Mouse (Mus musculus) left cerebral cortex, adult 11 months (tissue): Measurements from ENCODE around the gene Hmx3.
A peak's percentile ranks its signal among the peaks of the same experiment; 100 is the strongest.

ENCODE experiments used
- DNase-seq: peaks from one replicate; pipeline ENCODE4 v3.0.0; 2022; ENCODE audit warnings: low spot score

Gene Hmx3

DNA sequence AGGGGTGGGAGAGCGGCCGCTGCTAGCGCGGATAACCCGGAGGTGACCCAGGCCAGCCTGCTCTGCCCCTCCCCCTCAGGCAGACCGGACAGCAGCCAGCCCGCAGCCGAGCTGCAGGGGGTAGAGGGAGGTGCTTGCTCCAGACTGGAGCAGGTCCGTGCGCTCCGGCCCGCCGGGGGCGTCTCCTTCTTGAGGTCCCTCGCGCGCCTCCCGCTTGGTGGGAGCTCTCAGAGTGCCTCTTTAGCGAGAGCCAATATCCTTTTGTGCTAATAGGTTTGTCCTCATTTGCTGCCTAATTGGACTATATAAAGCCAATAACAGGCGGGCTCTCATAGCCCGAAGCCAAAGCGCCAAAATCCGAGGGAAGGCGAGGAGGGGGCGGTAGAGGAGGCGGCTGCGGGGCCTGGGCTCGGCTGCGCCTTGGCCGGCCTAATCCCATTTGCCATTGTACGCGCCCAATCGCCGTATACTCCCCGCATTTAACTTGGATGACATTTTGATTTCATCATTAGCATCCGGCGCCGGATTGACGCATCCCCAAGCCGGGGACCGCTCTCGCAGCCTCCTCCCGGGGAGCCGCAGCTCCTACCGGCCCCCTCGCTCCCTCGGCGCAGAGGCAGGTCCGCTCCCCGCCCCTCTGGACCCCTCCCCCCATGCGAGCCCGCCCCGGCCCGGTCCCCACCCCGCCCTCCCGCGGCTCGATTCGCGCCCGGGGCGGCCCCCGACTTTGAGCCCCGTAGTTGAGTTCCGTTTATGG is at the start of gene Hmx3:
Gene Hmx3, plus strand, starts transcription at position 753 of the 757 bp plus-strand sequence.
- no peak for DNase-seq

DNA sequence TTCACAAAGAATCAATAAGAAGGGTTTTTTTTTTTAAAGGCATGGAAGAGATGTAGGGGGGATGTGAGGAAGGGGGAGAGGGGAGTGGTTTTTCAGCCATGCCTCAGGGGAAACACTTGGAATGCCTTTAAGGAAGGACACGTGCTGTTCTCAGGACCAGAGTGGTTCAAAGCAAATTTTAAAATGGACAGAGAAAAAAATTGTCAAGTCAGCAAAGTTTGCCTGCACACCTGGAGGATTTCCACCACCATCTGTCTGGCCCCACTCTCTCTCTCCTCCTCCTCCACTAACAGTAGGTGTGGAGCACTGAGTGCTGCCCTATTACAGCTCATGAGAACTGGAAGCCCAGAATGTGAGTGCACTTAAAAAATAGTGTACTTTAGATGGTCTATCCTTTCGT is 38.9 kb upstream of the Hmx3 start:
- no peak for DNase-seq

DNA sequence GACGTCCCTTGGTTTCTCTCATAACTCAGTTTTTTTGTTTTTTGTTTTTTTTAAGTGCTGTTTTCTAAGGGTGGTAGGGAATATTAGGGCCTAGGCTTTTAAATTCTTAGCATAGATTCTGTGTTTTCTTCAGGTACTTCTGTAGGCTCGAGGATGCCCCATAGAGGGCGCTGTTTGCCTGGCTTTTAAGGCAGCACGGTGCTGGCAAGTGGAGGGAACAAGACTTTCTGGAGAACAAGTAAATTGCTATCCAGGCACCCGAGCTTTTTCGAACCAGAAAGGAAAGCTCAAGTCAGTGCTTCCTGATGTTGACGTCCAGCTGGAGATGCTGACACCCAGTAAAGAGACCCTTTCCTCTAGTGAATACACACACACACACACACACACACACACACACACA is 2.7 kb upstream of the Hmx3 start:
- peak; percentile 74 for DNase-seq

DNA sequence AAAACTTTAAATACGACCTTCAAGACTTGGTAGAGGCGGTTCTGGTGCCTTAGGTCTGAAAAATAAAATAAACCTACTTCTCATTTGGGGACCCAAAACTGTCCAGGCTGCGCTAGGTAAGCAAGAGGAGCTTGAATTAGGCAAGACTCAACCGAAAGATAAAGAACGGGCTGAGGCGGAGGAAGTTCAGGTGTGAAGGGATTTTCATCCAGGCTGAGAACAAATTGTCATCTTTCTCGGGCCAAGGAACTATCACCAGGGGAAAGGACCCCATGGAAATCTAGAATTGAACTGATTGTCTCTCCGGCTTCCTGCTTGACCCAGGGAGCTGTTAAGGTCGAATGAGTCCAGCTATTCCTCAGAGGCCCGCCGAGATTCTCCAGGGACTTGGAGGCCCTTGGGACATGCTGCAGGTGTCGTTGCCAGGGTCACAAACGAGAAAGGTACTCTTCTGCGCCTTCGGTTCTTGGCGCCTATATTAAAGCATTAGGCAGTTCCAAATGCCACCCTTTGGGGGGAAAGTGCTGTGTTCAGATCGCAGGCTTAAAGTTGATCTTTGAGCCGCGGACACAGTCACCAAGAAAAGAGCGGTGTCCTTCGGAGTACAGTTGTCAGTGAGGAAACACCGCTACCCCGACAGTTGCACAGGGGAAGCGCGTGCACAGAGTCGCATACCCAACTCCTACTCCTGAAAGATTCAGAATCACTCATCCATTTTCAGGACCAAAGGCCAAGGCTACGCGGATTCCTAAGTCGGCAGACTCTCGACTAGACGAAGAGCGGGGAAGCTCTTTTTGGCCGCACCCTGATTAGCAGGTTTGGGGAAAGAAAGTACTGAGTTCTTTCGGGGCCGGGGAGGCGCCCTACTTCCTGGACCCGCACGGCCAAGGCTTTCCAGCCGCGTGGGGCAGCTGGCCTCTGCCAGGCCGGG is 1.2 kb upstream of the Hmx3 start:
- DNase-seq: no peak

DNA sequence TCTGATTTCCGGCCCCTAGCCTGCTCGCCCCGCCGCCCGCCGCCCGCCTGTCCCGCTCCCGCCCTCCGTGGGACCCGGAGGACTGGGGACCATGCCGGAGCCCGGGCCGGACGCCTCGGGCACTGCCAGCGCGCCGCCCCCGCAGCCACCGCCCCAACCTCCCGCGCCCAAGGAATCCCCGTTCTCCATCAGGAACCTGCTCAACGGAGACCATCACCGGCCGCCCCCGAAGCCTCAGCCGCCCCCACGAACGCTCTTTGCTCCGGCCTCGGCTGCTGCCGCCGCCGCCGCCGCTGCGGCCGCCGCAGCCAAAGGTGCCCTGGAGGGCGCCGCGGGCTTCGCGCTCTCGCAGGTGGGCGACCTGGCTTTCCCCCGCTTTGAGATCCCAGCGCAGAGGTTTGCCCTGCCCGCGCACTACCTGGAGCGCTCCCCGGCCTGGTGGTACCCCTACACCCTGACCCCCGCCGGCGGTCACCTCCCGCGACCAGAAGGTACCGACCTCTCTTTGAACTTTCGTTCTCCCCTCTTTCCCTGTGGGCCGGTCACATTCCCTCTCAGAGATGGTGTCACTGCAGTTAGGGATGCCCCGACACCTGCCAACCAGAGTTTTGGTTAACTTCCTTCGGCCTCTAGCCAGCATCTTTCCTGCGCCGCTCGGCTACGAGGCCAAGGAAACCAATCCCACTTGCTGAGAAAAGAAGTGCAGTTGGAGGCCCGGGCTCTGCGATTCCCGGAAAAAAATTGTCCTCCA is 380 bp downstream of the Hmx3 start:
- no peak for DNase-seq

DNA sequence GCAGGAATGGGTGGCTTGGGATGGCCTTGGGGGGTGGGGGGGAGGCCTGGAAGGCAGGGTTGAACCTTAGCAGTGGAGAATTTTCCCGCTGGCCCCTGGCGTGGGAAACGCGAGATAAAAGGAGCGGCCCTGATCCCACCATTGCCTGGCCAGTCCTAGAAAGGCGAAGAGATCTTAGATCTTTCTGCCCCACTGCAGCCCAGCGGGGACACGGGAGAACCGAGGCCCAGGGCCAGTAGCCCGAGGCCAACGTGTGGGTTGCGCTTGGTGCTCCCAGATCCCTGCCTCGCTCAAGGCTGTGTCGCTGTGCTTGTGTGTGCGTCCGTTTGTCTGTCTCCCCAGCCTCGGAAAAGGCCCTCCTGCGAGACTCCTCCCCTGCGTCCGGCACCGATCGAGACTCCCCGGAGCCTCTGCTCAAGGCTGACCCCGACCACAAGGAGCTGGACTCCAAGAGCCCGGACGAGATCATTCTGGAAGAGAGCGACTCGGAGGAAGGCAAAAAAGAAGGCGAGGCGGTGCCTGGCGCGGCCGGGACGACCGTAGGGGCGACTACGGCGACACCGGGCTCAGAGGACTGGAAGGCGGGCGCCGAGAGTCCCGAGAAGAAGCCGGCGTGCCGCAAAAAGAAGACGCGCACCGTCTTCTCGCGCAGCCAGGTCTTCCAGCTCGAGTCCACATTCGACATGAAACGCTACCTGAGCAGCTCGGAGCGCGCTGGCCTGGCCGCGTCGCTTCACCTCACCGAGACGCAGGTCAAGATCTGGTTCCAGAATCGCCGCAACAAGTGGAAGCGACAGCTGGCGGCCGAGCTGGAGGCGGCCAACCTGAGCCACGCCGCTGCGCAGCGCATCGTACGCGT is 1.2 kb downstream of the Hmx3 start:
- DNase-seq: no peak

DNA sequence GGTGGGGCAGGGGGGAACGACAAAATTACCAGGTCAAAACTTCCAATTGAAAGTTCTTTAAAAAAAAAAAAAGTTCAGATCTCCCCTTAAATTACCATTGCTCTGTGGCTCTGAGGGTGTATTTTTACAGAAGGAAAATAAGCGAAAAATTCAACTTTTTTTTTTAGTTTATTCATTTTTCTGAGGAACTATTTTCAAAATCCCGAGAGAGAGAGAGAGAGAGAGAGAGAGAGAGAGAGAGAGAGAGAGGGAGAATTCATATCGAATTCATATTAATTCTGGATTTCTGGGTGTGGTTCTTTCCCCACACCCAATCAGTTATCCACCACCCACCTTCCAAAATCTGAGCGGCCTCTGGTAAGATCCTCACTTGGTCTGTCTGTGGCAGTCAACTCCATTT is 2.2 kb downstream of the Hmx3 start:
- no peak for DNase-seq

DNA sequence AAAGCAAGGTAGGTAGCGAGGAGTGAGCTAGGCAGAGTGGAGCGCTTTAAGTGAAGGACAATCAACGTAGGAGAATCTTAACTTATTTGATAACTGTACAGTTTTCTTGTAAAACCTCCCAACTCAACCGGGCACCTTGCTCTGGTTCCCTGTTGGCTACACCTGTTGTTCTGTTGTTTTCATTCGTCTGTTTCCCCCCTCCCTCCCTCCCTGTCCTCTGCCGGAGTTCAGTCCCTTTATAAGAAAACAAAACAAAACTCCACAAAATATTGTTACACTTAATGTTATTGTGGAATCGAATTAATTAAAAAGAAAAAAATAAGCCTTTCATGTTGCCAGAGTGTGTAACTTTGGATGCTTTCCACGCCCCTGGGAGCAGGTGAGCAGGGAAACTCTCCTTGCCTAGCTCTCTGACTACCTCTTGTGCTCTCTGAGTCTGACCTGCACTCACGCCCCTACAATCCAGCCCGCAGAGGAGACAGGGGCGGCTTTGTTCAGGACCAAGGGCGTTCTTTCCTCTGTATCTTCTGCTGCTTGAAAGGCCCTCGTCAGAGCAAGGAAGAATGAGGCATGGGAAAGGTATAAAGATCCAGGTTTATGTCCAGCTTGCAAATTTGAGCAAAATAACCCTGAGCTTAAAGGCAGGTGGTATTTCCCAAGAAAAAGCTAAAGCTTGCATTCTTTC is 3.2 kb downstream of the Hmx3 start:
- no peak for DNase-seq

DNA sequence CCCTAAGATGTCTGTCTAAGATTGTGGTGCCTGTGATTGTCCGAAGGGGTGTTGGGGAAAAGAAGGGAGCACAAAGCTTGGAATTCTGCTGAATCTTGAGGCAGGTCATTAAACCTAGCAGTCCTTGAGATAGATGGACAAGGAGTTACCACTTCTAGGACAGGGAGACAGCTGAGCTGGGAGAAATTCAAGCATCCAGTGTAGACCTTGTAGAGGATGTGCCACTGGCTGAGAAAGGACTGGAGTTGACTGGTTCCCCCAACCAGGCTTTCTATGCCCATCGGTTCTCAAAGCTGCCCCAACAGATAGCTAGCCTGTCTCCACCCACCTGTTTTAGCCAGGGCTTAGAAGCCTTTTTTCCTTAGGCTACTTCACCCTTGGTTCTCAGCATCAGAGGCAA is 3.8 kb downstream of the Hmx3 start:
- DNase-seq: no peak

DNA sequence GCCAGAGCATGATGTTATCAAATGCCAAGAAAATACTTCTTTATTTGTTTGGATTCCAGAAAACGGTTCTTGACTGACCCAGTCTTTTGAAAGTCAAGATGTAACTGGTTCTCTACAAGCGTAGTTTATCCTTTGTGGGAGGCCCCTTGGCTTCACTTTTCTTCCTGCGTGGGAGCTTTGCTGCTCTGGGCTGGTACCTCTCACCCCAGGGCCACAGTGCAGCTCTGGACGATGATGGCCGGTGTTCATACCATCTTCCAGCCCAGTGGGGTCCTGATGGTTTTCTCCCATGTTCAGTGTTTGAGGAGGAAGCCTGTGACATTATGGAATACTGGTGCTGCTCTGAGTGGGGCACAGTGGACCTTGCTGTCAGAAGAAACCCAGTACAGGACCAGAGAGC is 4.8 kb downstream of the Hmx3 start:
- DNase-seq: no peak

DNA sequence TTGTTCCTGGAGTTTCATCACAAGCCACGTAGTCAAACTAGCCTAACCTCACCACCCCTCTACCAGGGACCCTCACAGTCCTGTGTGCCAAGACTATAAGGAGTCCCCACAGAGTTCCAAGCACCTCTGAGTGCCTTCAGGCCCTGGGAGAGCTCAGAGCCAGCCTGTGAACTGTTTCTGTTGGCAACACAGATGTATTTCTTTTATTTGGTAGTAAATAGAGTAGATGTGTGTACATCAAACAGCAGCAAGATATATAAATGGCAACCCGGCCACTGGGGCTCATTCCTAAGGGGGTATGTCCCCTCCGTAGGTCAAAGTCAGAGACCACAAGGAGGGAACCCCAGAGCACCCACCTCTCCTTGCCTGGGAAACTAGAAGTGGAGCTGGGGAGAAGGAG is 5.8 kb downstream of the Hmx3 start, which contains the start of gene Hmx2:
Gene Hmx2, plus strand, starts transcription at position 301 of the 400 bp plus-strand sequence.
- DNase-seq: no peak

DNA sequence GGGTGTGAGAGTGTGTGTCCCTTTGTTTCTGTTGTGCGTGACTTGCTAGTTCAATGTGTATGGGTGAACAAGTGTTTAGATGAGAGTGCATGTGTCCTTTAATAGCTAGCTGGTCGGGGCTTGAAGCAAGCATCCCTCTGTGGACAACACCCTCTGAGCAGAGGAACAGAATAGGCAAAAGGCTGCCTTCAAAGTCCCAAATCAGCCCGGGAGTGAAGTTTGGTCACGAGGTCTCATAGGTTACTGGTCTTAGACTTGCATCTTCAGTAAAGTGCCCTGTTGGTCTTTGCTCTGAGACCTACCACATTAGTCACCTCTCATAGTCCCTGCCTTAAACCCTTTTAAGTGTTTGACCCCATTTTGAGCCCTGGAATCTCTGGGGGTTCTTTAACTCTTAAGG is 8.8 kb downstream of the Hmx3 start:
- DNase-seq: no peak

DNA sequence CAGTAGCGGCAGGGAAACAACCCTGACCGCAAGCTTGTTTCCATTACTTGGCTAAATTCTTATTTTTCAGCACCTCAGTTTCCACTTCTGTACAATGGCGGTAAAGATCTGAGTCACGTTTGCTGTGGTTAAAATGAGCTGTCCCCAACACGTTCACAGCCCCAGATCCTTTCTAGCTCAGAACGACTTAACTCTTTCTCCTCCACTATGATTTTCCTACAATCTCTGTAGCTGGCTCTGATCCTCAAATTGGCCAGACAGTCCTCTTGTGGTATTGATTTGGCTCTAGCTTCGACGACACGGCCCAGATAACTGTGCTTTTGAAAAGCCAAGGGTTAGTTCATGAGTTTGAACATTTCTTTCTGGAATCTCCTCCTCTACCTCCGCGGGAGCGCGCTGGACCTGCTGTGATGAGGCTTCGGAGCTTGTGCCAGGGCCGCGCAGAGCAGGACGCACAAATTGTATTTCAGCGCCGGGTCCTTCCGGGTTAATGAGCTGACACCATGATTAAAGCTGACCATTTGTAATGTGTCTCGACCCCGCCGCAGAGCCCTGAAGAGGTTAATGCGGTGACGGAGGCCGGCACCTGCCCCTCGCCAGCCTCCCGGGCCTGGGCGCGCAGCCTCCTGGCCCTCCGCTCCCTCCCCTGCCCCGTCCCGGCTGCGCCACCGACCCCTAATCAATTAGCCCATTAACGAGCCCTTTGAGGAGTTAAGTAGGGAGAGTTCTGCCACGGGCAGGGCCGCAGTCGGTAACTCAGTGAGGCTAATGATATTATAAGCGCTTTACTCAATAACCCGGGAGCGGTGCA is 9.5 kb downstream of the Hmx3 start:
- no peak for DNase-seq

DNA sequence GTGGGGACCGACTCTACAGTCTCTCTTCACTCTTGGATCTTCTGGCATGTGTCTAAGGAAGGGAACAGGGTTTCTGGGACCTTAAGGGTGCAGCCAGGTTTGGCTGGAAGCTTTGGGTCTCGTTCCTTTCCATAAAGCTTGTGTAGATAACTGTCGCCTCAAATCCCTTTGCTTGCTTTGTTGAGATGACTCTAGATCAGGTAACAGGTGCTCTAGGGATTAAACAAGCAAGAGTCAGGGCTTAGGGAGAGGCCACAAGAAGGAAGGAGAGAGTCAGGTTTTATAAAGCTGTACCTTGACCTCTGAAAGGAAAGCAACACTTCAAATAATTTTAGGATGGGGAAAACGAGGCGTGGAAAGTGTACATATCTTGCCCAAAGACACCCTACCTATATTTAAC is 10.1 kb downstream of the Hmx3 start:
- no peak for DNase-seq

DNA sequence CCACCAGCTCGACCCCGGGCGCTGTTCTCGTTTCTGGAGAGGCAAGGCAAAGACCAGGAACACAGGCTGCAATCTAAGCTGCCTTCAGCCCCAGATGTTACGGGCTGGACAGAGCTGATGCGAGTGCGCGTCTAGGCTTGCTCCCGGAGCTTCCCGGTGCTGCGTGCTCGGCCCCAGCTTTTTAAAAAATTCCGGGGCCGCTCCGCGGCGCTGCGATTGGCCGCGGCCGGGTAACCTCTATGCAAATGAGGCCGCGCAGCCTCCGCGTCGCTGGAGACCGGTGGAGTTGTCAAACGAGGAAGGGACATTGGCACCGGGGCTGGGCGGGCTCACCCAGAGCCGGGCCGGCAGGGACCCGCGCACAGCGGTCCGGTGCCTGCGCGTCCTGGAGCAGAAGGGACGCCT is 11.1 kb downstream of the Hmx3 start:
- no peak for DNase-seq

DNA sequence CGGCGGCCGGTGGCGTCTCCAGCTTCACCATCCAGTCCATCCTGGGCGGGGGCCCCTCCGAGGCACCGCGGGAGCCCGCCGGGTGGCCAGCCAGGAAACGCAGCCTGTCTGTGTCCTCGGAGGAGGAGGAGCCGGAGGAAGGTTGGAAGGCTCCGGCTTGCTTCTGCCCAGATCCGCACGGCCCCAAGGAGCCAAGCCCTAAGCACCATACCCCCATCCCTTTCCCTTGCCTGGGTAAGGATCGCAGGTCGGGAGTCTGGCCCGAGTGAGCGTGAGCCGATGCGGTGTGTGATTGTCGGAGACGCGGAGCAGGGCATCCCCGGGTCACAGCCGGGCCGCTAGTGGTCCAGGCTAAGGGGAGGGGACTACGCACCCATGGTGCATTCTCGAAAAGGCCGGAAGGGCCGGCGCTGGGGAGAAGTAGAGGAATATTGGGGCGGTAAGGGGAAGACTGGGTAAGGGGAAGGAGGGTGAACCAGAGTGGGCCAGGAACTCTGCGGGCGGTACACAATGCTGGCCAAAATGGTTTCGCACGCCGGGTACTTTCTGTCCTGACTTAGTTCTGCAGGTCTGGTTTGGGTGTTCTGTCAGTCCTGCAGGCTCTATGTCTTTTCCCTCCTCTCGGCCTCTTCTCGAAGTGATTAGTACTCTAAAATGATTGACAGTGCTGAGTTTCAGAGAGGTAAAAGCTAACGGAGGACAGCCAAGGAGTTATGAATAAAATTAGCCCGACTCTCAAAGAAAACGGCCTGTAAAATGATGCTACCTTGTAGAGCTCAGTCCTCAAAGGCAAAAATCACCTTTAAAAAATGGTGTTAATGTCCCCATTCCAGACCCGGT is 11.9 kb downstream of the Hmx3 start:
- DNase-seq: no peak

DNA sequence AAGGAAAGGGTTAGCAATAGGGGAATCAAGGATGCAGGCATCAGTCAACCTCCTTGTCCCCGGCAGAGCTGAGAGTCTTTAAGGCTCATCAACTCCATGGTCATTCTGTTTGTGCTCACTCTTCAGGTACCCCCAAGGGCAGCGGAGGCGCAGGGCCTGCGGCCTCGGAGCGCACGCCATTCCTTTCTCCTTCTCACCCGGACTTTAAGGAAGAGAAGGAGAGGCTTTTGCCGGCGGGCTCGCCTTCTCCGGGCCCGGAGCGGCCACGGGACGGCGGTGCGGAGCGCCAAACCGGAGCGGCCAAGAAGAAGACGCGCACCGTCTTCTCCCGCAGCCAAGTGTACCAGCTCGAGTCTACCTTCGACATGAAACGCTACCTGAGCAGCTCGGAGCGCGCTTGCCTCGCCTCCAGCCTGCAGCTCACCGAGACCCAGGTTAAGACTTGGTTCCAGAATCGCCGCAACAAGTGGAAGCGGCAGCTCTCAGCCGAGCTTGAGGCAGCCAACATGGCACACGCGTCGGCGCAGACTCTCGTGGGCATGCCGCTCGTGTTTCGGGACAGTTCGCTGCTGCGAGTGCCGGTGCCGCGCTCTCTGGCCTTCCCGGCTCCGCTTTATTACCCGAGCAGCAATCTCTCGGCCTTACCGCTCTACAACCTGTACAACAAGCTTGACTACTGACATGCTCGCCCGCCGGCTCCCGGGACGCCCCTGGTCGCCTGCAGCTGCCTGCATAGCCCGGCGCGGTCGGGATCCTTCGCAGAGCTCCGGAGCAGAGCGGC is 12.8 kb downstream of the Hmx3 start:
- DNase-seq: no peak

DNA sequence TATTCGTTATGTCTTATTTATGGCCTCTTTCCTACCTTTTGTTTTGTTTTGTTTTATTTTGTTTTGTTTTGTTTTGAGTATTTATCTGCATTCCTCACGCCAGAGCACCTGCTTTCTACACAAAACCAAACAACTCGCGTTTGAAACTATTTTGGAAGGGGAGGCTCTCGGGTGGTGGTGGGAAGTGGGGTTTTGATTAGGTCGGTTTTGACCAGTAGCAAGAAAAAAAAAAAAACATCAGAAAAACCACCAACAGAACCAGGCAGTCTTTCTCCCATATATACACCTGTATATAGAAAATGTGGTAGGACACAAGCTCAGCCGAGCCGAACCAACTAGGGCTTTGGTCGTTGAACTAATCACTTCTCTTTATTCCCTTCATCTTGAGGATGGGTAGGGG is 13.4 kb downstream of the Hmx3 start:
- no peak for DNase-seq
